ENCODE assay signal across 8 mouse cellular contexts in genomic region chr9:121777484-121778065, GRCm38 (mm10). TPM values are rescaled to one million over a fixed set of nuclear protein-coding genes. Genes with fewer than 3 reads are reported as not detected.
A peak's percentile ranks its signal among the peaks of the same experiment; 100 is the strongest.
DNase-seq lines count a peak whose midpoint lies in the region; ATAC-seq and TF ChIP-seq lines count a peak whose summit lies in the region.

Gene Klhl40 (plus strand): TSS chr9:121777607.

- DNase-seq in cerebellum, adult 2 months: no peak
- DNase-seq in cerebellum, adult 11 months: no peak
- DNase-seq in gastrocnemius, adult 2 months: peak; percentile 89
- DNase-seq in cerebellum, postnatal 10 days: no peak
- DNase-seq in layer of hippocampus, postnatal 25 days (ENCODE audit: extremely low spot score in 1 of 2, low spot score in 1 of 2): no peak

- WGBS in cerebellum, adult 2 months: 14% methylated on average over 30 of the region's 30 CpGs
- 19% methylated on average over 30 of the region's 30 CpGs for whole genome bisulfite sequencing in hindbrain, embryonic 16.5 days
- 23% methylated on average over 30 of the region's 30 CpGs for WGBS in neural tube, embryonic 13.5 days

- H3K4me1 ChIP-seq in cerebellum, adult 2 months (ENCODE audit: control insufficient read depth, insufficient read depth, low read length): peaks cover 6% of the 10 kb centered on the region; the same call in 1 of the 2 replicates
- peaks cover 5% of the 10 kb centered on the region for H3K4me1 ChIP-seq in hindbrain, embryonic 16.5 days (ENCODE audit: control insufficient read depth, insufficient read depth, low read depth, low read length)
- peaks cover 13% of the 10 kb centered on the region for H3K4me1 ChIP-seq in neural tube, embryonic 13.5 days (replicated peaks)

- peak within 1 kb of the TSS; percentile 80 for H3K4me2 ChIP-seq in hindbrain, embryonic 16.5 days (ENCODE audit: low read length)
- H3K4me2 ChIP-seq in neural tube, embryonic 13.5 days: peak within 1 kb of the TSS; percentile 59

- H3K36me3 ChIP-seq in C2C12 (ENCODE audit: control insufficient read depth, insufficient read depth): no peaks in the 10 kb centered on the region
- no peaks in the 10 kb centered on the region for H3K36me3 ChIP-seq in hindbrain, embryonic 16.5 days (ENCODE audit: control insufficient read depth, insufficient read depth, low read length)
- no peaks in the 10 kb centered on the region for H3K36me3 ChIP-seq in neural tube, embryonic 13.5 days

- no peak within 1 kb of the TSS for H3K27ac ChIP-seq in cerebellum, adult 2 months (ENCODE audit: insufficient read depth, low read length)
- peak within 1 kb of the TSS; percentile 96 for H3K27ac ChIP-seq in gastrocnemius, adult 2 months
- no peak within 1 kb of the TSS for H3K27ac ChIP-seq in hindbrain, embryonic 16.5 days (ENCODE audit: low read depth, low read length)
- H3K27ac ChIP-seq in neural tube, embryonic 13.5 days (replicated peaks): no peak within 1 kb of the TSS

- intact Hi-C loops in gastrocnemius, adult 2 months (cut with DNase I): loop anchor here (1.0 kb wide), 1 partner anchor 14 kb away; no protein-coding TSS in a partner anchor

- no peaks in the 10 kb centered on the region for H3K9me3 ChIP-seq in hindbrain, embryonic 16.5 days (ENCODE audit: control insufficient read depth, low read length)
- no peaks in the 10 kb centered on the region for H3K9me3 ChIP-seq in neural tube, embryonic 13.5 days

- TF ChIP-seq CTCF in cerebellum, adult 2 months (IDR thresholded peaks at IDR 0.05; ENCODE audit: borderline replicate concordance, insufficient read depth, low read depth, low read length): no peak
- no peak for TF ChIP-seq CTCF in C2C12 (IDR thresholded peaks at IDR 0.05; ENCODE audit: control insufficient read depth, insufficient read depth, insufficient read length)
- TF ChIP-seq CTCF in gastrocnemius, adult 2 months (IDR thresholded peaks at IDR 0.05): no peak

- H3ac ChIP-seq in C2C12 (ENCODE audit: control insufficient read depth, insufficient read length, low read depth): no peak within 1 kb of the TSS

- TF ChIP-seq POLR2A in cerebellum, adult 2 months (IDR thresholded peaks at IDR 0.05; ENCODE audit: borderline replicate concordance, insufficient read depth, low read length): no peak

- no peaks in the 10 kb centered on the region for H3K79me2 ChIP-seq in C2C12 (ENCODE audit: control insufficient read depth, insufficient read depth)

- peak; percentile 71 for ATAC-seq in hindbrain, embryonic 16.5 days
- ATAC-seq in neural tube, embryonic 13.5 days (ENCODE audit: low read depth): peak; percentile 42

- peak within 1 kb of the TSS; percentile 48 for H3K9ac ChIP-seq in hindbrain, embryonic 16.5 days (ENCODE audit: low read depth, low read length)
- H3K9ac ChIP-seq in neural tube, embryonic 13.5 days: peak within 1 kb of the TSS; percentile 57

- peak within 1 kb of the TSS; percentile 18 for H3K4me3 ChIP-seq in cerebellum, adult 2 months (replicated peaks; ENCODE audit: insufficient read depth, low read depth, low read length)
- no peak within 1 kb of the TSS for H3K4me3 ChIP-seq in C2C12 (ENCODE audit: insufficient read depth, poor library complexity, severe bottlenecking)
- H3K4me3 ChIP-seq in gastrocnemius, adult 2 months: peak within 1 kb of the TSS; percentile 70
- peak within 1 kb of the TSS; percentile 45 for H3K4me3 ChIP-seq in hindbrain, embryonic 16.5 days (ENCODE audit: low read length)
- peak within 1 kb of the TSS; percentile 34 for H3K4me3 ChIP-seq in neural tube, embryonic 13.5 days

- H3K79me3 ChIP-seq in C2C12 (ENCODE audit: low read depth): no peaks in the 10 kb centered on the region

- no peaks in the 10 kb centered on the region for H3K27me3 ChIP-seq in cerebellum, adult 2 months (ENCODE audit: control insufficient read depth, insufficient read depth, low read length)
- no peaks in the 10 kb centered on the region for H3K27me3 ChIP-seq in C2C12 (ENCODE audit: control insufficient read depth, insufficient read depth, insufficient read length)
- peaks cover 9% of the 10 kb centered on the region for H3K27me3 ChIP-seq in hindbrain, embryonic 16.5 days (replicated peaks; ENCODE audit: control insufficient read depth, insufficient read depth, low read length)
- peaks cover 52% of the 10 kb centered on the region for H3K27me3 ChIP-seq in neural tube, embryonic 13.5 days

TF ChIP-seq in C2C12, 6 proteins besides CTCF, POLR2A, EP300 and RAD21:
- TF ChIP-seq FOSL1 (IDR thresholded peaks at IDR 0.05; ENCODE audit: insufficient read depth, low read length, poor library complexity, severe bottlenecking) (no peak), MYOG (IDR thresholded peaks at IDR 0.05; ENCODE audit: control insufficient read depth, extremely low read depth, insufficient read length) (no peak), CEBPB (IDR thresholded peaks at IDR 0.05; ENCODE audit: low read depth) (no peak), MAX (IDR thresholded peaks at IDR 0.05) (no peak), MYOD1 (IDR thresholded peaks at IDR 0.05; ENCODE audit: control insufficient read depth, insufficient read length, low read depth) (peak; percentile 77)

RNA-seq across cellular contexts. Expression of gene Klhl40, which starts in this region (rescaled TPM):
- polyA plus RNA-seq in cerebellum, adult 2 months (2012; rRNA removed): 0.29 and 0.51 TPM in 2 replicates
- polyA plus RNA-seq in C2C12 (2012; fragmentation: generic; extraction: Trizol): 2.7 TPM
- total RNA-seq in gastrocnemius, adult 2 months (2021): 100 to 1,000 TPM; 103 to 120 TPM
- polyA plus RNA-seq in hindbrain, embryonic 16.5 days (2015; fragmentation: Nextera tagmentation; extraction: Ambion mirVana): 1.9 and 3.3 TPM in 2 replicates
- polyA plus RNA-seq in neural tube, embryonic 13.5 days (2015; fragmentation: Nextera tagmentation; extraction: Ambion mirVana): 0.95 and 2.0 TPM in 2 replicates
- 1 to 10 TPM; 3.3 to 4.4 TPM for total RNA-seq in layer of hippocampus, postnatal 25 days (2021)

Comparison
In these comparisons a context has a peak if more than half of its experiments do, and no peak if none do; other contexts are left out.
1. RNA of gene Klhl40 (total RNA-seq): 103 to 120 TPM in gastrocnemius, adult 2 months; 3.3 to 4.4 TPM in layer of hippocampus, postnatal 25 days; every median in the first group is over 10 times any median in the second.